In genomic region chr16:55754092-55754763, GRCm38 (mm10) we compare ENCODE assay signal across 11 mouse cellular contexts.
DNase-seq lines count a peak whose midpoint lies in the region; ATAC-seq lines count a peak whose summit lies in the region.
"Had no signal": no experiment of that assay in that cellular context is flagged by ENCODE, and none has a peak within 500 bp of the region (broad histone marks: within the 10 kb centered on the region; RNA-seq: fewer than 3 reads in every experiment).

No protein-coding gene starts in this region.

- peaks cover 3% of the 10 kb centered on the region; the same call in 1 of the 2 replicates for H3K4me1 ChIP-seq in kidney, embryonic 15.5 days
- no peaks in the 10 kb centered on the region for H3K4me1 ChIP-seq in forebrain, embryonic 16.5 days (replicated peaks; ENCODE audit: control insufficient read depth, insufficient read depth, low read length)

- no peak overlapping the region for H3K4me2 ChIP-seq in kidney, embryonic 15.5 days
- no peak overlapping the region for H3K4me2 ChIP-seq in forebrain, embryonic 16.5 days (ENCODE audit: low read length)

- H3K27ac ChIP-seq in kidney, embryonic 15.5 days = no peak overlapping the region
- H3K27ac ChIP-seq in forebrain, embryonic 16.5 days (ENCODE audit: low read length) = no peak overlapping the region
- H3K27ac ChIP-seq: left cerebral cortex, adult 2 months had no signal

- no peak for ATAC-seq in kidney, embryonic 15.5 days (replicated peaks; ENCODE audit: low FRiP score)
- no peak for ATAC-seq in forebrain, embryonic 16.5 days

- no peaks in the 10 kb centered on the region for H3K9me3 ChIP-seq in kidney, embryonic 15.5 days (replicated peaks)
- H3K9me3 ChIP-seq in forebrain, embryonic 16.5 days (ENCODE audit: control insufficient read depth, low read length) = no peaks in the 10 kb centered on the region

- H3K36me3 ChIP-seq in kidney, embryonic 15.5 days = no peaks in the 10 kb centered on the region
- H3K36me3 ChIP-seq in forebrain, embryonic 16.5 days (ENCODE audit: control insufficient read depth, insufficient read depth) = no peaks in the 10 kb centered on the region

- H3K9ac ChIP-seq in kidney, embryonic 15.5 days = no peak overlapping the region
- H3K9ac ChIP-seq in forebrain, embryonic 16.5 days (replicated peaks; ENCODE audit: low read depth, low read length) = no peak overlapping the region

- no peak overlapping the region for H3K4me3 ChIP-seq in kidney, embryonic 15.5 days (replicated peaks)
- H3K4me3 ChIP-seq in forebrain, embryonic 16.5 days (replicated peaks; ENCODE audit: low read length) = no peak overlapping the region
- H3K4me3 ChIP-seq: left cerebral cortex, adult 2 months had no signal

- peak; percentile 23 to 24 for DNase-seq in kidney, adult 8-10 months
- peak; percentile 96 for DNase-seq in 416B (ENCODE audit: low read depth)
- peak; percentile 47 for DNase-seq in Muller cell, postnatal 12 days (ENCODE audit: inconsistent ontology term)
- peak; percentile 59 for DNase-seq in lung, postnatal 36 days
- DNase-seq in urinary bladder, adult 18-20 months (ENCODE audit: low spot score in 2 of 2) = no peak
- no peak for DNase-seq in cerebellum, adult 11-12 months
- DNase-seq: cerebellum, postnatal 25 days; midbrain, embryonic 14.5 days had no signal

- no peaks in the 10 kb centered on the region for H3K27me3 ChIP-seq in kidney, embryonic 15.5 days
- H3K27me3 ChIP-seq in forebrain, embryonic 16.5 days (replicated peaks; ENCODE audit: control insufficient read depth, insufficient read depth, low read length) = no peaks in the 10 kb centered on the region

- 83% methylated on average over 14 of the region's 14 CpGs for WGBS in kidney, embryonic 15.5 days
- WGBS in forebrain, embryonic 16.5 days = 93% methylated on average over 14 of the region's 14 CpGs

Comparison
In these comparisons a context has a peak if more than half of its experiments do, and no peak if none do; other contexts are left out.
1. DNase-seq: peak in kidney, adult 8-10 months (2 of 2), 416B (single experiment), Muller cell, postnatal 12 days (single experiment) and lung, postnatal 36 days (single experiment); none in urinary bladder, adult 18-20 months (0 of 2) and cerebellum, adult 11-12 months (single experiment).